Mouse (Mus musculus): Measurements from ENCODE around the gene Sgsh. TPM values are rescaled to one million over a fixed set of nuclear protein-coding genes. Genes with fewer than 3 reads are reported as not detected.

Gene Sgsh
- total RNA-seq, 2 experiments from 2014 or later, result 3.1 to 3.3 TPM

- DNase-seq, result no peak
Measured at GRCm38 (mm10) chr11:119306762-119307657, 48.3 kb downstream of the Sgsh start.

GRCm38 (mm10) chr11:119304904-119305712 is 50.2 kb downstream of the Sgsh start:
- no peak for DNase-seq

GRCm38 (mm10) chr11:119300986-119301385 is 54.4 kb downstream of the Sgsh start:
- DNase-seq, result no peak

- DNase-seq, result no peak
Measured at GRCm38 (mm10) chr11:119300246-119300935, 54.9 kb downstream of the Sgsh start.

GRCm38 (mm10) chr11:119299391-119300245 is 55.7 kb downstream of the Sgsh start, which contains the start of gene Eif4a3:
Eif4a3 (minus strand) TSS chr11:119300089.
- peak; percentile 94 for DNase-seq

GRCm38 (mm10) chr11:119298917-119299316 is 56.4 kb downstream of the Sgsh start:
- DNase-seq, result no peak

GRCm38 (mm10) chr11:119297996-119298395 is 57.3 kb downstream of the Sgsh start:
- no peak for DNase-seq

Small RNAs within 50 kb of the gene (microRNA-seq; reads per million reads assigned to microRNA genes)
- 0.26 to 0.74 reads per million in 2 experiments for gene Mir1932 (ENCODE audit: borderline replicate concordance in 2 of 2)

Other genes with a start within 250 kb of the Sgsh start
- 10 to 100 TPM; 16.1 to 20.9 TPM for gene Tbc1d16, start 127.0 kb downstream of the Sgsh start, total RNA-seq (2021)
- under 1 TPM in 1 of 2 experiments, not detected in 1; 0.41 TPM for gene Ccdc40, start 127.0 kb downstream of the Sgsh start, total RNA-seq (2021)
- gene Gaa, start 87.6 kb downstream of the Sgsh start, total RNA-seq (2021), result 100 to 1,000 TPM; 110 to 138 TPM
- gene Eif4a3, start 55.4 kb downstream of the Sgsh start, total RNA-seq (2021), result 10 to 100 TPM; 29.9 to 36.9 TPM
- under 1 TPM; 0.43 to 0.51 TPM for gene Card14, start 47.8 kb downstream of the Sgsh start, total RNA-seq (2021)
- gene Slc26a11, start within 50 bp of the Sgsh start, total RNA-seq (2021), result 1 to 10 TPM; 2.4 to 3.5 TPM
- 1 to 10 TPM; 5.2 to 5.7 TPM for gene Rnf213, start 37.6 kb upstream of the Sgsh start, total RNA-seq (2021)
- gene Endov, start 135.8 kb upstream of the Sgsh start, total RNA-seq (2021), result 1 to 10 TPM; 3.9 to 4.8 TPM
- under 1 TPM; 0.08 to 0.19 TPM for gene Nptx1, start 192.2 kb upstream of the Sgsh start, total RNA-seq (2021)
- gene Rptor, start 247.4 kb upstream of the Sgsh start, total RNA-seq (2021), result 10 to 100 TPM; 23.7 to 24.8 TPM